Mouse (Mus musculus): Measurements from ENCODE around the gene Arpp21. TPM values are rescaled to one million over a fixed set of nuclear protein-coding genes. Genes with fewer than 3 reads are reported as not detected.

Gene Arpp21
- total and polyA plus RNA-seq, 2 experiments, result 0.28 TPM; not detected in 1

DNA sequence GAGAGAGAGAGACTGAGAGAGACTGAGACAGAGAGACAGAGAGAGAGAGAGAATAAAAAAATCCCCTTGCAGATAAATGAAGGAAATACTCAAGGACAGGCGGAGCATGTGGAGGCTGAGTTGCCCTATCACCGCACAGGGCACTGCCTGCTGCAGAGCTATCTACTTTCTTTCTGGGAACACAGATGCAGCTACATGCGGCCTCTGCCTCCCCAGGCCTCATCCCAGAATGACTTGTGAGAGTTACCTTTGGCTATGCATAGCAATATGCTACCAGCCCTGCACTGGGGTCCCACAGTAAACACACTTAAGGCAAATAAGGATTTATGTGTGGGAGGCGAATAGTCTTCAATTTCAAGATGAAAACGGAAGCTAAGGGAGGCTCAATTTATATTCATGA is 164.8 kb downstream of the Arpp21 start:
- DNase-seq (ENCODE audit: extremely low read depth, low read depth, low spot score), result no peak
- TF ChIP-seq POLR2A (IDR thresholded peaks at IDR 0.05; ENCODE audit: extremely low read depth, insufficient read depth, low read length), result no peak
- Histone ChIP-seq H3K9ac (ENCODE audit: low read depth, low read length) (no peak overlapping the region), H3K4me1 (ENCODE audit: control insufficient read depth, insufficient read depth, low read length) (no peaks in the 10 kb centered on the region), H3K79me2 (ENCODE audit: control insufficient read depth, insufficient read depth, low read length) (no peaks in the 10 kb centered on the region), H3K4me3 (ENCODE audit: insufficient read depth, low read depth, low read length) (no peak overlapping the region), H3K27me3 (ENCODE audit: control insufficient read depth, insufficient read depth, low read length) (no peaks in the 10 kb centered on the region; the same call in 1 of the 2 replicates), H3K27ac (replicated peaks; ENCODE audit: insufficient read depth, low read depth, low read length) (no peak overlapping the region), H3K36me3 (ENCODE audit: control insufficient read depth, insufficient read depth, low read length) (no peaks in the 10 kb centered on the region)
- WGBS, result 69% methylated on average over 5 of the region's 5 CpGs

DNA sequence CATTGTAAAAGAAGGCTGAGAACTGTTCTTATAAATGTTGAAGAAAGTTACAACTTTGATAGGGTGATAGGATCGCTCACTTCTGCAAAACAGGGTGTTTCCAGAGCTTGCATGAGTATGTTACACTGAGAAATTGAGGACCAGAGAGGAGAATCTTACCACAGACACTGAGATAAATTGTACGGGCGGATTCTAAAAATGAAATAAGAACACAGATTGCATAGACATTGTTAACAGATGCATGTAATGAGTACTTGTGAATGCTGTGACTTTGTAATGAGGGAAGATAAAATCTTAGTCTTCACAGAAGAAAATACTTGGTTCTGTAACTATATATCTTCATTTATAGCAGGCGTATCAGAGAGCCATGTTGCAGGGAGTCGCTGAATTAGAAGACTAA is 167.5 kb downstream of the Arpp21 start:
- Histone ChIP-seq H3K79me2 (ENCODE audit: control insufficient read depth, insufficient read depth, low read length) (no peaks in the 10 kb centered on the region), H3K27me3 (ENCODE audit: control insufficient read depth, insufficient read depth, low read length) (no peaks in the 10 kb centered on the region), H3K27ac (replicated peaks; ENCODE audit: insufficient read depth, low read depth, low read length) (no peak overlapping the region), H3K4me3 (ENCODE audit: insufficient read depth, low read depth, low read length) (no peak overlapping the region), H3K9ac (ENCODE audit: low read depth, low read length) (no peak overlapping the region), H3K36me3 (ENCODE audit: control insufficient read depth, insufficient read depth, low read length) (no peaks in the 10 kb centered on the region), H3K4me1 (ENCODE audit: control insufficient read depth, insufficient read depth, low read length) (no peaks in the 10 kb centered on the region)
- DNase-seq (ENCODE audit: extremely low read depth, low read depth, low spot score), result no peak
- WGBS, result 88% methylated on average over 5 of the region's 5 CpGs
- TF ChIP-seq POLR2A (IDR thresholded peaks at IDR 0.05; ENCODE audit: extremely low read depth, insufficient read depth, low read length) (no peak), CTCF (IDR thresholded peaks at IDR 0.05; ENCODE audit: low read depth, low read length) (no peak)

DNA sequence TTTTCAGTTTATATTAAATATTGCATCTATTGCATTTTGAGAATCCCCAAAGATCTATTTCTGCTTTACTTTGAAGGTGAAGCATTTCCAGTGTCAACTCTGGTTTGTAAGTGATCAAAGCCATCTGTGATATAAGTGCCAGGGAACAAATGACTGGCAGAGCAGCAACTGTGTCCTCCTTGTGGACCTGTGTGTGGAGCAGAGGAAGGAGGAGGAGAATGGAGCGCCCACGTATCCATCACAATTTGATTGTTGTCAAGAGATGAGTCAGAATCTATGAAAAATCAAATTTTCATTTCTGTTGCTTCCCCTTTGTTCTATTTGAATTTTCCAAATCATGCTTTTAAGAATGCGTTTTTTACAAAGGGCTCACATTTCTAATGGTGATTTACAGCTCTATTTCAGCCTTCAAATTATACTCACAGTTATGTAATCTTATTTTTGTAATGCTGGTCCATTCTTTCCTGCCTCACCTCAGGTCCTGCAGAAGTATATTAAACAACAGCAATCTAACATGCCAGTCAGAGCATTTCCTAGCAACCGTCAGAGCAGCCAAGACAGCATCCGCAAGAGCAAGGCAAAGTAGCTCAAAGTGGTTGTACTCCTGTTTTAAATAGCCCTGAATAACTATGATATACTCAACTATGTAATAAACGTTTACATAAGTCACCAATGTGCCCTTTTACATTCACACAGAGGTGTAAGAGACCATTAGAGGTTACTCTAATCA is 174.9 kb downstream of the Arpp21 start:
- no peaks in the 10 kb centered on the region for H3K27me3 ChIP-seq (ENCODE audit: control insufficient read depth, insufficient read depth, low read length)
- H3K4me3 ChIP-seq (ENCODE audit: insufficient read depth, low read depth, low read length), result no peak overlapping the region
- 67% methylated on average over 6 of the region's 6 CpGs for WGBS
- H3K4me1 ChIP-seq (ENCODE audit: control insufficient read depth, insufficient read depth, low read length), result no peaks in the 10 kb centered on the region
- no peak for DNase-seq (ENCODE audit: extremely low read depth, low read depth, low spot score)
- H3K27ac ChIP-seq (replicated peaks; ENCODE audit: insufficient read depth, low read depth, low read length), result no peak overlapping the region
- H3K9ac ChIP-seq (ENCODE audit: low read depth, low read length), result no peak overlapping the region
- TF ChIP-seq CTCF (IDR thresholded peaks at IDR 0.05; ENCODE audit: low read depth, low read length) (no peak), POLR2A (IDR thresholded peaks at IDR 0.05; ENCODE audit: extremely low read depth, insufficient read depth, low read length) (no peak)
- H3K79me2 ChIP-seq (ENCODE audit: control insufficient read depth, insufficient read depth, low read length), result no peaks in the 10 kb centered on the region
- no peaks in the 10 kb centered on the region for H3K36me3 ChIP-seq (ENCODE audit: control insufficient read depth, insufficient read depth, low read length)

DNA sequence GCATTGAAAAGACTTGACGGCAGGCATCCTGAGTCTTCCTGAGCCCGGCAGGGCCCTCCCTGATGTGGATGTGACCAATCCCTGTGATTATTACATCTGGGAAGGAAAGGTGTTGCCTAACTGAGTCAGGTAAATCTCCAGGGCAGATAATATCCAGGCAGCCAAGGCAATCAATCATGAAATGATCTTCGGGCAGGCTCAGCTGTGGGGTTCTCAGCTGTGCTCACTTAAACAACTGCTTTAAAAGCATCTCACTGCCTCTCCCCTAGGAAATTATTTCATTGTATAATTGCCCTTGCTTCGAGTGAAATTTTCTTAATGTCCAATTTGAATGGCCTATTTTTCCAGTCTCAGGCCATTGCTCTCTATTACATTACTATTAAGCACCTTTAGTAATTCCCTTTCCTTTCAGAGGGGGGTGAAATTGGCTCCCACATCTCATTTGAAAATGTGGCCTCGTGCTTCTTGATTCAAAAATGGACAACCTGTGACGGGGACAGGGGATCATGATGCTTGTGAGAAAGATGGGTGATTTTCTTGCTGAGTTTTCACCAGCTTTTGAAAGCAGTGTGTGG is 180.8 kb downstream of the Arpp21 start:
- no peaks in the 10 kb centered on the region for H3K79me2 ChIP-seq (ENCODE audit: control insufficient read depth, insufficient read depth, low read length)
- H3K27me3 ChIP-seq (ENCODE audit: control insufficient read depth, insufficient read depth, low read length), result no peaks in the 10 kb centered on the region
- no peaks in the 10 kb centered on the region for H3K36me3 ChIP-seq (ENCODE audit: control insufficient read depth, insufficient read depth, low read length)
- no peak for DNase-seq (ENCODE audit: extremely low read depth, low read depth, low spot score)
- 82% methylated on average over 6 of the region's 6 CpGs for WGBS
- H3K27ac ChIP-seq (replicated peaks; ENCODE audit: insufficient read depth, low read depth, low read length), result no peak overlapping the region
- H3K9ac ChIP-seq (ENCODE audit: low read depth, low read length), result no peak overlapping the region
- H3K4me3 ChIP-seq (ENCODE audit: insufficient read depth, low read depth, low read length), result no peak overlapping the region
- TF ChIP-seq POLR2A (IDR thresholded peaks at IDR 0.05; ENCODE audit: extremely low read depth, insufficient read depth, low read length) (no peak), CTCF (IDR thresholded peaks at IDR 0.05; ENCODE audit: low read depth, low read length) (no peak)
- H3K4me1 ChIP-seq (ENCODE audit: control insufficient read depth, insufficient read depth, low read length), result no peaks in the 10 kb centered on the region

DNA sequence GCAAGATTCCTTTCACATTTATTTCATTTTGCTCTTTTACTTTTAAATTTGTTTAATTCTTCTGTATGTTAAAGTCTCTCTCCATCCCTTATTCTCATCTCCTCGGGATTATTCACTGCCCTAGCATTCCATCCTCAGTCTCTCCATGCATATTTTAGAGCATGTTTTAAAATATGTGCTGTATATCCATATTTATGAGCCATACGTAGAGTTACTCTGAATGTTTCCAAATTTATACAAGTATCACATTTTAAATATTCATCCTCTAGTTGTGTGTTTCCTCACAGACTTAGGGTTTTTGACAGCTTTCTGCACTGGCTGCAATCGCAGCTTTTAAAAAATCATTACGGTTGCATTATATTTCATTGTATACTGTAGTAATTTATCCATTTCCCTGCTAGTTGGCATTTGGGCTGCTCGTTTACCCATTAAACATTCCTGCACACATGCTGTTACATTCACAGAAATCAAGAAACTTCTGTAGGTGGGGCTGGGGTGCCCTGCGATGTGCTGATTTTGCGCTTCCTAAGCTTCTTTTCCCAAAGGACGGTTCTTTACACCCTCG is 187.8 kb downstream of the Arpp21 start:
- TF ChIP-seq CTCF (IDR thresholded peaks at IDR 0.05; ENCODE audit: low read depth, low read length), result no peak
- no peak for TF ChIP-seq POLR2A (IDR thresholded peaks at IDR 0.05; ENCODE audit: extremely low read depth, insufficient read depth, low read length)
- no peaks in the 10 kb centered on the region for H3K36me3 ChIP-seq (ENCODE audit: control insufficient read depth, insufficient read depth, low read length)
- DNase-seq (ENCODE audit: extremely low read depth, low read depth, low spot score), result no peak
- no peaks in the 10 kb centered on the region for H3K4me1 ChIP-seq (ENCODE audit: control insufficient read depth, insufficient read depth, low read length)
- H3K9ac ChIP-seq (ENCODE audit: low read depth, low read length), result no peak overlapping the region
- H3K4me3 ChIP-seq (ENCODE audit: insufficient read depth, low read depth, low read length), result no peak overlapping the region
- WGBS, result 80% methylated on average over 9 of the region's 9 CpGs
- no peaks in the 10 kb centered on the region for H3K79me2 ChIP-seq (ENCODE audit: control insufficient read depth, insufficient read depth, low read length)
- no peak overlapping the region for H3K27ac ChIP-seq (replicated peaks; ENCODE audit: insufficient read depth, low read depth, low read length)
- no peaks in the 10 kb centered on the region for H3K27me3 ChIP-seq (ENCODE audit: control insufficient read depth, insufficient read depth, low read length)

DNA sequence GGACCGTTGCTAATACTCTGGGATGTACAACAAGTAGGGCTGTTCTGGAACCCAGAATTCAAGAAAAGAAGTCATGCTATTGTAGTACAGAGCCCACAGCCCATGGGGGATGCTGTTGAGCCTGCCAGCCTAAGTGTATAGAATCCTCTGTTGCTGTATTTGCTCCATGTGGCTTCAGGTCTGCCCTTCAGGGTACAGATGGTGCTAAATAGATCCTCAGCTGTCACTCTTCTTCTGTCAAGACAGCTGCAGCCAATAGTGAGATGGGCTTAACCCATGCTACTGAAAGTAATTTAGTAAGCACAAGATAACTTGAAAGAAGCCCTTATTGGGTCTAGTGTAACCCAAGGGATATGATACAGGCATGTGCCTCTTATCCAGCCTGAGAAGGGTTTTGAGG is 195.2 kb downstream of the Arpp21 start:
- no peak for DNase-seq (ENCODE audit: extremely low read depth, low read depth, low spot score)
- Histone ChIP-seq H3K36me3 (ENCODE audit: control insufficient read depth, insufficient read depth, low read length) (no peaks in the 10 kb centered on the region), H3K27ac (replicated peaks; ENCODE audit: insufficient read depth, low read depth, low read length) (no peak overlapping the region), H3K4me3 (ENCODE audit: insufficient read depth, low read depth, low read length) (no peak overlapping the region), H3K9ac (ENCODE audit: low read depth, low read length) (no peak overlapping the region), H3K79me2 (ENCODE audit: control insufficient read depth, insufficient read depth, low read length) (no peaks in the 10 kb centered on the region), H3K4me1 (ENCODE audit: control insufficient read depth, insufficient read depth, low read length) (no peaks in the 10 kb centered on the region), H3K27me3 (ENCODE audit: control insufficient read depth, insufficient read depth, low read length) (no peaks in the 10 kb centered on the region)
- TF ChIP-seq POLR2A (IDR thresholded peaks at IDR 0.05; ENCODE audit: extremely low read depth, insufficient read depth, low read length) (no peak), CTCF (IDR thresholded peaks at IDR 0.05; ENCODE audit: low read depth, low read length) (no peak)
- WGBS, result 76% methylated on average over 1 of the region's 1 CpGs

Data from liver, adult 2 months (tissue).